Mouse (Mus musculus) T-cell, adult 2 months (primary cell): Measurements from ENCODE around the gene Psmd9.

ENCODE experiments used
- DNase-seq: peaks from one replicate; pipeline ENCODE4 v3.0.0; 2022; ENCODE audit warnings: low spot score

The Psmd9 gene

DNA sequence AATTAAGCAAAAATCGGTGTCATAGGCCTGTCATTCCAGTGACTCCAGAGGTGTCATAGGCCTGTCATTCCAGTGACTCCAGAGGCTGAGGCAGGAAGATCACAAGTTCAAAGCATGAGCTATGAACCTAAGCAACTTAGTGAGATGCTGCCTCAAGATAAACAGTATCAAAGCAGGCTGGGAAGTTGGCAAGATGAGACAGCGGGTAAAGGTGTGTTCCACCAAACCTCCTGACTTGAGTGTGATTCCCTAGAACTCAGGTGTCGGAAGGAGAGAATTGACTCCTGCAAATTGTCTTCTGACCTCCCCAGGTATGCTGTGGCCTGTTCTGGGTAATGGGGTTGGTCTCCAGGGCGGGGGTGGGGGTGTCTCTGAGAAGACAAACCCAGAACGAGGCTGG is at the start of gene Psmd9:
TSS of gene Psmd9 (plus strand) at position 130 of the 400 bp plus-strand sequence.
- no peak for DNase-seq

DNA sequence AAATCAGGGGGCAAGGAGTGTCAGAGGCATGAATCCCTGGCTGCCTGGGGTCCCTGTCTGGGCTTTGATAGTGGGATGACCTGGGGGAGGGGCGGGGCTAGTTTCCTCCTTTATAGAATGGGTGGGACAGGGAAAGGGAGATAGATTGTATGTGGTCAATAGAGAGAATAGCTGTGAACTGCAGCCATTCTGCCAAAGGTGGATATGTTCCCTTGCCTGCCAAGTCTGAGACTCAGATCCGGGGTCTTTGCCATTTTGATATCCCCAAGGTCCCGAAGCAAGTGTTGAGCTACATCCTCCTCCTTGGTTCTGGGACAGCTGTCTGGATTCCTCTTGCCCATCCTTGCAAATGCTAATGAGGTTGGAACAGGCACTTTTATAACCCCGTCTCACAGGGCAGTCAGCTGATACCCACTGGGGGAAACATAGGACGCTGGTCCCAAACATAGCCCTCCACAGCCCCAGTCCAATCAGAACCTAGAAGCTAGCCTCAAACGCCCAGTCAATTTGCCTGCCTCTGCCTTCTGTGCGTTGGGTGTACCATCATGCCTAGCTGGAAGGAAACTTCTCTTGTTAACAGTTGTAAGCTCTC is 48.5 kb upstream of the Psmd9 start:
- DNase-seq, result no peak

DNA sequence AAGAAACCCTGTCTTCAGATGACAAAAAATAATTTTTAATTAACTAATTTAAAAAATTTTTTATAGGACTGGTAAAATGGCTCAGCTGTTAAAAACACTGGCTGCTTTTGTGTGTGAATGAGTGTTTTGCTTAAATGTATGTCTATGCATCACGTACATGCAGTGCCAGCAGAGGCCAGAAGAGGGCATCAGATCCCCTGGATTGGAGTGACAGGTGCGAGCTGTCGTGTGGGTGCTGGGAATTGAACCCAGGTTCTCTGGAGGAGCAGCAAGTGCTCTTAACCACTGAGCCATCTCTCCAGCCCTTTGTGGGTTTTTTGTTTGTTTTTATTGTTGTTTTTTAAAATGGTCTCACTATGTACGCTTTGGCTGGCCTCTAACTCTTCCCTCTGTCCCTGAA is 47.0 kb upstream of the Psmd9 start:
- DNase-seq, result no peak

DNA sequence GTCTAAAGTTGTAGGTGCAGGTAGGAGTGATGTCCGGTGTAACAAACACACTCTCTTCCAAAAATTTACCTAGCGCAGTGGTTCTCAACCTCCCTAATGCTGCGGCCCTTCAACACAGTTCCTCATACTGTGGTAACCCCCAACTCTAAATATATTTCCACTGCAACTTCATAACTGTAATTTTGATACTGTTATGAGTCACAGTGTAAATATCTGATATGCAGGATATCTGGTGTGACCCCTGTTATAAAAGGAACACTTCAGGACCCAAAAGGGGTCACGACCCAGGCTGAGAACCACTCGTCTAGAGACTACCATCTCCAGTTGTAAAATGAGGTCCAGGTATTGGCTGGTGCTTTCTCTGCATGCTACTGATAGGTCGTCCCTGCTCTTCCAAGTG is 44.1 kb upstream of the Psmd9 start:
- DNase-seq, result no peak

DNA sequence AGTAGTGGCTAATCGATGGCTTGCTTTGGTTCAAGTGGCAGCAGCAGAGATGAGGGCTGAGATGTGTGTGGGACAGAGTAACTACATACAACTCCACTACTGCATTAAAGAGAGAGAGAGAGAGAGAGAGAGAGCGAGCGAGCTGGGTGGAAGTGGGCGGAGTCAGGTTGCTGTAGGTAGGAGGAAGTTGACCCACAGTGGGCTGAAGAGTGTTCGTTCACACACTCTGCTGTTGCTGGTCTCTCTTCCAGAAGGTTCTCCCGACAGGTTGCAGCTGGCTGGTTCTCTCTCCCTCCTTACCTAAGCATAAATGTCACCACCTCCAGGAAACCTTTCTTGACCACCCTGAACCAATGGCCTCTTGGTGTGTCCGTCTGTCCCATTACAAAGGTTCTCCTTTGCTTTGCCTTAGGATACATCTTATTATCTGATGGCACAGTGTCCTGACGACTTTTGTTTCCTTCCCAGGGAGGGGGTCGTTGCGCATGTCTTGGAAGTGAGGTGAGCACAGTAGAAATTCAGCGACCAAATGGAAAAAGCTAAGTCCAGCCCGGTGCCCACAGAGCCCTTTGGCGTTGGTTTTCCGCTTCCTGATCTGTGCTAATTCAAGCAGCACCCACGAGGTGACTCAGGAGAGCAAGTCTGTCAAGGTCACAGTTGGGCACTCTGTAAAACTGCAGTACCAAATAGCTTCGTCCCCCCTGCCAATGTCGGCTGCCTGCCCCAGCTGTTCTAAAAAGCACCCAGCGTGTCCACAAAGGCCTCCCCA is 43.4 kb upstream of the Psmd9 start:
- peak; percentile 72 for DNase-seq

DNA sequence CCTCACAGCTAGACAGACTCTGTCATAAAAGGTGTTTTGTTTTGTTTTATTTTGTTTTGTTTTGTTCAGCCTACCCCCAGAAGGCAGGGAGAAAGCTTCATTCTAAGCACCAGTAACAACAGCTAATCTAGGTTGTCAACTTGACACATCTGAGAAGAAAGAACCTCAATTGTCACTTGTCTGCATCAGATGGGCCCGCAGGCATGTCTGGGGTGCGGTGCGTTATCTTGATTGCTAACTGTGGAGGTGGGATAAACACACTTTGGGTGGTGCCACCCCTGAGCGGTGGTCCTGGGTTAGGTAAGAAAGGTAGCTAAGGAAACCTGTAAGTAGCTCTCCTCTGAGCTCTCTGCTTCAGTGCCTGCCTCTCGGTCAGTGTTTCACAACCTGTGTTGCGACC is 42.2 kb upstream of the Psmd9 start:
- DNase-seq, result no peak

DNA sequence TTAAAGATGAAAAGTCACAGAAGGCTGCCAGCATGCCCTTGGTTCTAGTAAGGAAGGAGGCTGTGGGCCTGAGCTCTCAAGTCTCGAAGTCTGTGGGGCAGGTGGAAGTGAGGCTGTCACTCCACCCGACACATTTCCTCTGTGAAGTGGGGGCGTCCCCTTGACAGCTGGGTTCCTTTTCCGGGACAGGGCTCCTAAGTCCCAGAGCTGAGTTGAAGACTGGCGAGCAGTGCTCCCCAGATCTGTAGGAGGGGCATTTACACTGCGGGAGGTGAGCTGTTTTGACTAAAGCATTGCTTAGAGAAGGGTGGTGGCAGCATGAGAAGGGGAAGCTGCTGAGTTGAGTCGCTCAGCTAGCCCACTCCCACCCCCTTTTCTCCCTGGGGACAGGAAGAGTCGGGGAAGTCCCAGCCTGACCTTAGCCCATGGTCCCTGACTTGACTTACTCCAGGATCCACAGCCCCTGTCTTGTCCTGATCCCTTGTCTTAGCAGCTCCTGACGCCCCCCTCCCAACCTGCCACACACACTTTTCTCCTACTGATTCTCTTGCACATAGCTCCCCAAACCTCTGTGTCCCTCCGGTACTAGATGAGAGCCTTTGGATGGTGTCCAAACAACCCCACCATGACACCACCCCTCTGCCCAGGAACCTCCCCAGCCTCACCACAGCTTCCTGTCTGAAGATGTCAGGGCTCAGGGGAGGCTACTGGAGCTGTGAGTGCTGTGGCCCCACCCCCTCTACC is 40.6 kb upstream of the Psmd9 start:
- DNase-seq, result peak; percentile 94

DNA sequence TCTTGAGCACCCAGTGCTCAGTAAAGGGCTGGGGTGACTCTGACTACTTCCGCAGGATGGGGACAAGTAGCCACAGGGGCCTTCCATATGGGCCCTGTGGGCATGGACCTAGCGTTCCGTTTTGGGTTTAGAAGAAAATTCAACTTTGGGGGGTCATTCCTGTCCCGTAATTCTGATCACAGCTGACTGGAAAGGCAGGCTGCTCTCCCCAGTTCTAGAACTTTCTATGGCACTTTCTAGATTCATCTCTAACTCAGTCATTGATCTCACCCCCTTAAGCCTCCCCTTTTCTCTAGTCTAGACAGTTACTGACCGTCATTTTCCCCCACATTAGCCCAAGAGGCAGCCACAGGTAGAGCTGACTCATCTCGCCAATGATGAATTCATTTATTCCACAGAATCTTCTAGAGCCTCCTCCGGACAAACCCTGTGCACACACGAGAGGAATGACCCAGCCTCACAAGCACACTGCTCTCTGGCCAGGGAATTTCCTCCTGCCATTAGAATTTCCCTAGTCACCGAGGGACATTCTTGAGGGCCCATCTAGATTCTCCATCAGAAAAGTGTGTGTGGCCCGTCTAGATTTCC is 39.9 kb upstream of the Psmd9 start:
- DNase-seq, result no peak

DNA sequence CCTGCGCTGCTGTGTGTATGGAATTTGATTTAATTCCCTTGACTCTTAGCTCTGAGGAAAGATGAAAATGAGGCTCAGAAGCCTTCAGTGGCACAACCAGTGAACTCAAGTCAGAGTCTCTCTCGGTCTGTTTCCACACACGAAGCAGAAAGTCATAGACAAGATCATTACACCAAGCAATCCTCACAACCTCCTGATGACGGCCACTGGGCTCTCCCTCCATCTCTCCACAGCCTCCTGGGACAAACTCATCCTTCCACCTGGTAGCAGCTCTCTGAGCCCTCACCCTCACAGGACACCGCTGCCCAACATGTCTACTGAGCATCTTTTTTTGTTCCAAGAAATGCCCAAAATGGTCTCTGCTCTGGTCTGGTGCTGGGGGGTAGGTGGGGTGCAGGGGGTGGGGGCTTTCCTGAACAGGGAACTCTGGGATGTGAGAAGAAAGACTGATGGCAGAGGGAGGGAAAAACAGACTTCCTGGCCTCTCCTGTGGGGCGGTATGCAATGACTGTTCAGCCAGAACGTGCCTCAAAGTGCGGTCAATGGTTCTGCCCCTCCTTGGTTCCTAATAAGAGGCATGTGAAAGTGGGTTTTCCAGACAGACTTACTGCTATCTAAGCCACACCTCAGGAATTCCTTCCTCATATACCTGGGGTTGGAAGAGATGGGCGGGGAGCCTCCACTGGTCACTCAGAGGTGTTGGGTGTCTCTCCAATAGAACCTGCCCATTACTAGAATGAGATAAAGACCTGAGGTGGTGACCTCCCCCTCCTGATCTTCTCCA is 39.0 kb upstream of the Psmd9 start:
- DNase-seq, result no peak

DNA sequence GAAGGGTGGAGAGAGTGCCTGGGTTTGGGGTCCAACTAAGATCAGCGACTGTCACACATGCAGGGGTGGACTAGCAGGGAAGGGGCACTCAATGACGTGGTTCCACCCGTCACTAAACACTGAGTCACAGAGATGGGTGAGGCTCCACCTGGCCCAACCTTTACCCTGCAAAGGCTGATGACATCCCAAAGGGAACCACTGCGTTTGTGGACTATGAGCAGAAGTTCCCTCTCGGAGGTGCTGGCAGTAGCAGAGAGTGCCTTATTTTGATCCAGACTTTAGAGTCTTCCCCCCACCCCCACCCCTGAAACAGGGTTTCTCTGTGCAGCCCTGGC is 38.4 kb upstream of the Psmd9 start:
- DNase-seq, result no peak

DNA sequence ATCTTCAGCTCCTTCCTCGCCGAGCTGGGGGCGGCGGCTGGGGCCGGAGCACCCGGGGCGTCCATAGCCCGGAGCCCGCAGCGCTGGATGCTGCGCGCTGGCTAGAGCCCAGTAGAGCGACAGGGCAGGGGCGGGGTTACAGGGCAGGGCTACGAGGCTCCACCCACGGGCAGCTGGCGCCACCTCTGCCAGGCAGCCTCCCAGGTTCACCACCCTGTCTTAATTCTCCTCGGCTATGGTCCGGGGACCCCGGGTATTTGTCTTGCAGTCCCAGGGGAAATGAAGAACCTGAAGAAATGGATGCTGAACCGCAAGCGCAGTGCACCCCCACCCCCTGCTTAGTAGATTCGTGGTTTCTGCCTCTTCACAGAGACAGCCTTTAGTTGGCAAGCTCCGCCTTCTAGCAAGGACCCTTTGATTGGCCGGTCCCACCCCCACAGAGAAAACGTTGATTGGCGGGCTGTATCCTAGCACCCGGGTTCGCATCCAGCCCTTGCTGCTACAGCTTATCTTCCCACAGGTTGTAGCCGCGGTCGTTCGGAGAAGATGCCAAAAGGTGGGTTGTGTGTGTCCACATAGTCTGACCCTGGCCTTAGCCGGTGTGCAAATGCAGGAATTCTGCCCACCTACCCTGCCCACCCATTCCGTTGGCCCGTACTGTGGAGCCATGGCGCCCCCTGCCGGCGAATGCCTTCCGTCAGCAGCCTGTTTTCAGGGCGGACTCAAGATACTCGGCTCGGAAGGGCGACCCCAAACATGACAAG is 36.7 kb upstream of the Psmd9 start, which contains the start of gene Rhof:
TSS of gene Rhof (minus strand) at position 385 of the 764 bp plus-strand sequence.
- DNase-seq, result peak; percentile 93

DNA sequence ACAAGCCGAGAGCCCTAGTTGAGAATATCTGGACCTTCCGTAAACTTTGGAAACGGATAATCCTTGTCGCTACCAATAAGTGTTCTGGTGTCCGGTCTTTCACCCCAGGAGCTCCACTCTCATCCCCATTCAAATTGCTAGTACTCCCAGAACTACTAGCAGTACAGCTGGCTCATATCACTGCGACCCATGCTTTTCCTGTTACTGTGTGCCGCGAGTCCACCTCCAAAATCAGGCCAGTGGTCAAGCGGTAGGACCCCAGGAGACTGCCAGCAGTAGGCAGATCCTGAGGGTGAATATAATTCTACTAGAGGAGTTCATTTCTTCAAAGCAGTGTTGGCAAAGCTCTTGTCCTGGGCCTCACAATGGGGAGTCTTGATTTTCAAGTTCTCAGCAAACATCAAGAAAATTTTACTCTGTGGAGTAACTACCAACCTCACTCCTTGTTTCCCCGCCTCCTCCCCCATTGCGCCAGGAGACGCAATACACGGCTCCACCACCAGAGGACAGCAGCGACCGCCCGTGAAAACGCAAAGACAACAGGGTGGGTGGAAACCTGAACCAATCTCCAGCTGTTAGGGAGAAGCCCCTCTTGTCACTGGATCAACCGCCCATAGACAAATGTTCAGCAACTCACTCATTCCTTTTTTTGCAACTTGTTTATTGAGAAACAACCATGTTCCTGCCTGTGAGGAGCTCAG is 36.0 kb upstream of the Psmd9 start:
- DNase-seq, result peak; percentile 89

DNA sequence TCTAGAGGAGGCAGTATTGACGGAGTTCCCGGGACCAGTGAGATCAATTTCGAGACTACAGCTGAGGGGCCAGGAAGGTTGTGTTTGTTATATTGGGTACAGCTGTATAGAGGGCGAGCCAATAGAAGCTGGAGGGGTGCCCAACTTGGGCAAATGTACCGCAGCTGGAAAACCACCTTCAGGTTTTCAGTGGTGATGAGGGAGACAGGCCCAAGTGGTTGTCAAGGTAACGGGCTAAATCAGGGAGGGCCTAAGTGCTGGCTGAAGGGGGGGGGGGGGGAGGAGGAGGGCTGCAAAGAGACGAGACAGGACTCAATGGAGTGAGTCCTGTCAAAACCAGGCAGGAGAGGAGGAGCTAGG is 35.4 kb upstream of the Psmd9 start:
- no peak for DNase-seq

DNA sequence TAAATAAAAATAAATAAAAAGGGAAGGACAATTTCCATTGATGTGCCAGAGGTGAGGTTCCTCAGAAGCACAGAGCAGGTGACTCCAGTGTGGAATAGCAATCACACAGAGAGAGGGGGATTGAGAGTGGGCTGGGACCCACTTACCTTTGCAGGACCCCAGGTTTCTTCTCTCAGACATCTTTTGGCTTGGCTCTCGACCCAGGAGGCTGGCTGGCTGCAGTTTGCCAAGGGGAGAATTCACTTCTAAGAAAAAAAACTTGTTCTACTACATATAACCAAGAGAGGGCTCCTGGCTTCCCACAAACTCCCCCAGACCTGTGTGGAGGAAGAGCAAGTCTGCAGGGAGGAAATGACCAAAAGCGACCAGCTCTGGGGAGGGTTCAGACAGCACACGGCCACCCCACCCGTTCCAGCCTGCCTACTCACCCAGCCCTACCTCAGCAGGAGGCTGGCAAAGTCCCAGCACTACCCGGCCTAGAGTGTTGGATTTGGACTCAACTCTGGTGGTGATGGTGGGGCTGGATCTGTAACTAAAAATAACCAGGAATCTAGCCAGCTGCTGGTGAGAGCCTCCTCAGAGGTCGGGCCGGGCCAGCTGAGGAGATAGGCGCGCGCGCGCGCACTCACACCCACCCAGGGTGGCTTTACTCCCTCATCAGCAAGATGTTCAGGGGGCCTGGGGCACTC is 34.9 kb upstream of the Psmd9 start:
- no peak for DNase-seq

DNA sequence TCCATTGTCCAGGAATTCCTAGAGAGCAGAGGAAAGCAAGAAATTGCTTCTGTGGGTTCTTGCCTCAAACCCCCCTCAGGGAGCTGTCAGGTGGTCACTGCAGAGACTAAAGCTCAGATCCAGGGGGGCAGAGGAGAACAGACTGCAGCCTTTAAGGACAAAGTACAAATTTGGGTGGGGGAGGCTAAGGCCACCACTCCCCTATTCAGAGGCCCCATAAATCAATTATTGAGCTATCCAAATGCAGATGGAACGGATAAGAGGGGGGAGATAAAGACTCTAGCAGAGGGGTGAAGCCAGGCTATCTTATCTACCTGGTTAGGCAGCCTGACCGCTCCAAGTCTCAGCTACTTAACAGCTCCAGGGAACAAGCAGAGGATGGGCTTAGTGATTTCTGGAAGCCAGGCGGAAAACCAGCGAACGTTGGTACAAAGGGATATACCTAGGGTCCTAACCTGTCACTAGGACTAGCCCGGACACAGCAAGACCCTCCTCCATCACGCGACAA is 34.3 kb upstream of the Psmd9 start:
- no peak for DNase-seq

DNA sequence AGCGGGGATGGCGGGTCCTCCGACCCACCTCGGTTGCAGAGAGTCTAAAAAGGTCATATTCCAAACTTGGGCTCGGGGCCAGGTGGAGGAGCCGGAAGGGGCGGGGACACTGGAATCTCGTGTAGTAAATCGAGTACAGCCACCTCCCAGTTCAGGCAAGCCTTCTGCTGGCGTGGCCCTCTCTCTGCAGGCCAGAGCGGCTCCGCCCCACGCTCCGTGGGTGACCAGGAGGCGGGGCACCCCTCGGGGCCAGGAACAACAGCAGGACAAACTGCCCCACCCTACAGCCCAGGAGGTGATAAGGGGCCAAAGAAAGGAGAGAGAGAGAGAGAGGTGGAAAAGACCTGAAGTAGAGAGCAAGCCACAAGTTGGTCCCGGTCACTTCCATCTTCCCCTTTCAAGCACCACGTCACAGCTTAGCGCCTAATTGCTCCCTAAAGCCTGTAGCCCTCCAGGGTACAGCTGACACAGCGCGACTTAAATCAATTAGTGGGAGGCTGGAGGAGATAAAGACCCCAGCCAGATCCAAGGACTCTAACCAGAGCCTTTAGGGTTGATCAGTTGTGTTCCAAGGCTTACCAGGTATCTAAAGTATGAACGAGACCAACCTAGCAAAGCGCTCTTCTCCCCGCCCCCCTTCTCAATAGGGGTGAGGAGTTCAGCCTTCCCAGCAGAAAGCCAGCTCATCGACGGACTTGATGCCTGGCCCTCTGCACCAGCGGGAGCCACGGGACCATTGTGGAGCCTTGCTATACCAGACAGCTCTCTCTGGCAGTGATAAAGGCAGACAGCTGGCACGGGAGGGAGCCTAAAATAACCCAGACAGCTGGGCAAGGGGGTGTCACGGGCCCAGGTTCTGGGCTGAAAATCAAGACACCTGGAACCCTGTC is 33.5 kb upstream of the Psmd9 start:
- no peak for DNase-seq

DNA sequence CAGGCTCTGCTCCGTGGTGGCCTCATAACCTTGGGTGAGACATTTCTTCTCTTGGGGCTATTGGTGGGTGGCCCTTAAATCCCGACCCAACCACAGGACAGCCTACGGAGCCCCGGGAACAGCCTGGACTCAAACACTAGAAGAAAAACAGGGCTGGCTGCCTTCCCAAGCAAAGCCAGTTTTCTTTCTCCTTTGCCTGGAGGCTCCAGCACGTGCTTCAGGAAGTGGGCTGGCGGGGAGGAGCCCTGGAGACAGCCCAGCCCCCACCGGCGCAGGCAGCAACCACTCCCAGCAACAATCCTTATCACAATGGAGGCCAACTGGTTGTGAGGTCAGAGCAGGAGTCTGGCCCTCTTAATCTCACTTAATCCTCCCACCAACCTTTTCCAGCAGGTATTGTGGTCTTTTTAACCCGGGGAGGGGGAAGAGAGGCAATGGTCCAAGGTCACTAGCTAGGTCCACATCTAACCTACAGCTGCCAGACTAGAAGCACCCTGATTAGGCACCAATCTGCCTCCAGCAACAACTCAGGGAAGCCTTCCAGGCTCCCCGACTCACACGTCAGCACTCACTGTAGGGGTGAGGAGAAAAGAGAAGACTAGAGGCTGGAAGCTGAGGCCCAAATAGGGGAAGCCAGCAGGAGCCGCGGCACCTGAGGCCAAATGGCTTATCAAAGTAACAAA is 32.7 kb upstream of the Psmd9 start:
- DNase-seq, result no peak
